ENCODE assay signal across 8 mouse cellular contexts in the genomic region with DNA sequence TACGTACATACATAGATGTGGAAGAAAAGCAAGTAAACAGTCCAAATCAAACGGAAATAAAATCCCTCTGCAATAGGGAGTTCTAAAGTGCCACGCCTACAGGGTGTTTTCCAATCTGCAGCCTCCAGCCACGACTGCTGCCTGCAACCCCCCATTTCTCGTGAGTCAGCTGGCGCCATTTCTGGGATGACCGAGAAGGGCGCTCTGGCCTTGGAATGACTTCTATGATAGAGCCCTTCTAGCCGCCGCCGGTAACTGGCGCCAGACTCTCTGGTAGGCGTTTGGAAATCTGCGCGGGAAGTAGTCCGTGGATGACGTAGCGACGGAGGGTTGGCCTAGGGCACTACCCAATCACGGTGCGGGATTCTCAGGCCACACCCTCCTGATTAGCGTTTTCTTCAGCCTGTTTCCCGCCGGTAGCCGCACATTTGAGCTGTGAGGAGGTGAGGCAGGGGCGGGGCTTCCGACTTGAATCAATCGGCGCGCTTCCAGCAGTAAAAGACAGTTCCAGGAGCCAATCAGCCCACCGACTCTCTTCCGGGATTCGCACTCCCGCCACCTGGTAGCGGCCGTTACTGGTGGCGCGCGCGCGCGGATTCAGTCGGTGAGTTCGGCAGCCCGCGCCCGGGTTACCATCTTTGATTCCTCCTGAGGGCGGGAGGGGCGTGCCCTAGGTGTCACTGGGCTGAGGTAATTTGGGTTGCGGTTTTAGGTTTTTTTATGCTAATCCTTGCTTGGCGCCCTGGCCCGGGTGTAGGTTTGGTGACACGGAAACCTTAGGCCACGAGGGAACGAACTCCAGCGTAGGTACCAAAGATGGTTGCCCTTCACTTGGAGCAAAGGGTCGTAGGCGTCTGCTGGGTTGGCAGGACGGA. TPM values are rescaled to one million over a fixed set of nuclear protein-coding genes. Genes with fewer than 3 reads are reported as not detected.
DNase-seq lines count a peak whose midpoint lies in the region; ATAC-seq and TF ChIP-seq lines count a peak whose summit lies in the region.

TSS of gene Mdc1 (plus strand) at position 440 of the 875 bp plus-strand sequence.

- DNase-seq in CD4-positive helper T cell, adult 2 months (ENCODE audit: low read depth, low spot score), result peak; percentile 100
- peak; percentile 100 for DNase-seq in brain, embryonic 18.5 days (ENCODE audit: low read depth, low spot score)
- peak; percentile 100 for DNase-seq in kidney, postnatal 0 days (ENCODE audit: low spot score)
- DNase-seq in liver, embryonic 11.5 days (ENCODE audit: low spot score), result peak; percentile 97
- DNase-seq in naive thymus-derived CD4-positive, alpha-beta T cell, adult 2 months (ENCODE audit: low read depth), result peak; percentile 99

- H3K9me3 ChIP-seq in heart, embryonic 12.5 days (replicated peaks), result no peaks in the 10 kb centered on the region
- no peaks in the 10 kb centered on the region for H3K9me3 ChIP-seq in kidney, postnatal 0 days (replicated peaks; ENCODE audit: low read length)
- H3K9me3 ChIP-seq in liver, embryonic 11.5 days (ENCODE audit: control insufficient read depth, low read length), result no peaks in the 10 kb centered on the region
- no peaks in the 10 kb centered on the region for H3K9me3 ChIP-seq in stomach, embryonic 14.5 days (ENCODE audit: control insufficient read depth, low read depth, low read length)

- peak within 1 kb of the TSS; percentile 67 for H3K9ac ChIP-seq in heart, embryonic 12.5 days
- H3K9ac ChIP-seq in kidney, postnatal 0 days (ENCODE audit: low read depth, low read length), result peak within 1 kb of the TSS; percentile 19
- H3K9ac ChIP-seq in liver, embryonic 11.5 days (ENCODE audit: low read depth, low read length), result peak within 1 kb of the TSS; percentile 85
- H3K9ac ChIP-seq in stomach, embryonic 14.5 days (replicated peaks; ENCODE audit: low read depth, low read length), result peak within 1 kb of the TSS; percentile 23

- peak within 1 kb of the TSS; percentile 78 for H3K27ac ChIP-seq in heart, embryonic 12.5 days (ENCODE audit: poor library complexity, severe bottlenecking)
- H3K27ac ChIP-seq in kidney, postnatal 0 days, result peak within 1 kb of the TSS; percentile 33; the same call in 1 of the 2 replicates
- H3K27ac ChIP-seq in liver, embryonic 11.5 days (ENCODE audit: low read depth, low read length), result peak within 1 kb of the TSS; percentile 90
- peak within 1 kb of the TSS; percentile 86 for H3K27ac ChIP-seq in stomach, embryonic 14.5 days (ENCODE audit: low read length)

- WGBS in heart, embryonic 12.5 days, result under 1% methylated on average over 59 of the region's 59 CpGs
- under 1% methylated on average over 59 of the region's 59 CpGs for WGBS in kidney, postnatal 0 days
- WGBS in liver, embryonic 11.5 days, result under 1% methylated on average over 59 of the region's 59 CpGs
- under 1% methylated on average over 59 of the region's 59 CpGs for WGBS in stomach, embryonic 14.5 days

- peak within 1 kb of the TSS; percentile 54 for H3K4me3 ChIP-seq in heart, embryonic 12.5 days
- peak within 1 kb of the TSS; percentile 42 for H3K4me3 ChIP-seq in kidney, postnatal 0 days (replicated peaks; ENCODE audit: low read depth, low read length)
- H3K4me3 ChIP-seq in liver, embryonic 11.5 days (ENCODE audit: low read depth, low read length), result peak within 1 kb of the TSS; percentile 62
- H3K4me3 ChIP-seq in stomach, embryonic 14.5 days (ENCODE audit: low read depth, low read length), result peak within 1 kb of the TSS; percentile 57

- H3K27me3 ChIP-seq in heart, embryonic 12.5 days (replicated peaks), result no peaks in the 10 kb centered on the region
- no peaks in the 10 kb centered on the region for H3K27me3 ChIP-seq in kidney, postnatal 0 days (ENCODE audit: insufficient read depth, low read length)
- H3K27me3 ChIP-seq in liver, embryonic 11.5 days (replicated peaks; ENCODE audit: control insufficient read depth, insufficient read depth, low read length), result no peaks in the 10 kb centered on the region
- no peaks in the 10 kb centered on the region for H3K27me3 ChIP-seq in stomach, embryonic 14.5 days (ENCODE audit: control insufficient read depth, insufficient read depth, low read length)

- peak within 1 kb of the TSS; percentile 78 for H3K4me2 ChIP-seq in heart, embryonic 12.5 days
- H3K4me2 ChIP-seq in kidney, postnatal 0 days (ENCODE audit: low read length), result peak within 1 kb of the TSS; percentile 55
- peak within 1 kb of the TSS; percentile 66 for H3K4me2 ChIP-seq in liver, embryonic 11.5 days
- peak within 1 kb of the TSS; percentile 58 for H3K4me2 ChIP-seq in stomach, embryonic 14.5 days (replicated peaks; ENCODE audit: low read depth, low read length)

- ATAC-seq in erythroid progenitor cell, adult 5-6 weeks (replicated peaks; ENCODE audit: low FRiP score, poor library complexity, severe bottlenecking), result peak; percentile 80
- ATAC-seq in heart, embryonic 12.5 days (ENCODE audit: insufficient number of reproducible peaks, low FRiP score), result peak; percentile 90
- peak; percentile 95 for ATAC-seq in kidney, postnatal 0 days (replicated peaks; ENCODE audit: low FRiP score, low read depth)
- ATAC-seq in liver, embryonic 11.5 days (replicated peaks; ENCODE audit: low FRiP score), result peak; percentile 84
- ATAC-seq in stomach, embryonic 14.5 days (ENCODE audit: insufficient number of reproducible peaks, insufficient read depth, low FRiP score, low read depth), result peak; percentile 91

- peaks cover 18% of the 10 kb centered on the region for H3K4me1 ChIP-seq in heart, embryonic 12.5 days (replicated peaks)
- 0 out of 2 replicates have a peak, but pooled peaks cover 4% of the 10 kb centered on the region for H3K4me1 ChIP-seq in kidney, postnatal 0 days (replicated peaks; ENCODE audit: insufficient read depth, low read length)
- H3K4me1 ChIP-seq in liver, embryonic 11.5 days (replicated peaks; ENCODE audit: control insufficient read depth, insufficient read depth, low read length), result peaks cover 8% of the 10 kb centered on the region
- H3K4me1 ChIP-seq in stomach, embryonic 14.5 days (ENCODE audit: control insufficient read depth, insufficient read depth, low read length), result peaks cover 11% of the 10 kb centered on the region; the same call in 1 of the 2 replicates

- H3K36me3 ChIP-seq in heart, embryonic 12.5 days, result peaks cover 27% of the 10 kb centered on the region
- peaks cover 3% of the 10 kb centered on the region; the same call in 1 of the 2 replicates for H3K36me3 ChIP-seq in kidney, postnatal 0 days (ENCODE audit: insufficient read depth, low read length)
- peaks cover 19% of the 10 kb centered on the region for H3K36me3 ChIP-seq in liver, embryonic 11.5 days (ENCODE audit: control insufficient read depth, insufficient read depth, low read length)
- peaks cover 21% of the 10 kb centered on the region for H3K36me3 ChIP-seq in stomach, embryonic 14.5 days (ENCODE audit: control insufficient read depth, insufficient read depth, low read length)

- TF ChIP-seq CTCF in kidney, postnatal 0 days (IDR thresholded peaks at IDR 0.05; ENCODE audit: low read depth), result peak; percentile 47

RNA-seq across cellular contexts. Expression of gene Mdc1, which starts in this region (rescaled TPM):
- 117 and 147 TPM in 2 replicates for total RNA-seq in erythroid progenitor cell, adult 5-6 weeks (2015; ENCODE audit: low replicate concordance)
- 31.0 and 57.1 TPM in 2 replicates for total RNA-seq in erythroid progenitor cell, adult 5-6 weeks (2017; ENCODE audit: low replicate concordance)
- polyA plus RNA-seq in heart, embryonic 12.5 days (2016; fragmentation: Nextera tagmentation; extraction: Ambion mirVana), result 21.6 and 25.0 TPM in 2 replicates
- 5.4 and 5.6 TPM in 2 replicates for polyA plus RNA-seq in kidney, postnatal 0 days (2015; fragmentation: Nextera tagmentation; extraction: Ambion mirVana)
- 19.6 and 23.3 TPM in 2 replicates for polyA plus RNA-seq in liver, embryonic 11.5 days (2014; fragmentation: Nextera tagmentation; extraction: Ambion mirVana)
- polyA plus RNA-seq in stomach, embryonic 14.5 days (2014; fragmentation: Nextera tagmentation; extraction: Ambion mirVana), result 18.7 and 19.2 TPM in 2 replicates

Comparison
In these comparisons a context has a peak if more than half of its experiments do, and no peak if none do; other contexts are left out.
1. Peak in every context shown above with its lines: DNase-seq, ATAC-seq, H3K4me3 ChIP-seq and H3K27ac ChIP-seq.
2. H3K27ac ChIP-seq: peak in every context shown above with its lines; median percentile 90 in liver, embryonic 11.5 days; 86 in stomach, embryonic 14.5 days; 78 in heart, embryonic 12.5 days; 33 in kidney, postnatal 0 days.
3. H3K9ac ChIP-seq: peak in every context shown above with its lines; median percentile 85 in liver, embryonic 11.5 days; 67 in heart, embryonic 12.5 days; 23 in stomach, embryonic 14.5 days; 19 in kidney, postnatal 0 days.